Comparison of ENCODE assay signal across 39 mouse cellular contexts in genomic region chr14:51960316-51960715, GRCm38 (mm10). TPM values are rescaled to one million over a fixed set of nuclear protein-coding genes. Genes with fewer than 3 reads are reported as not detected.
DNase-seq lines count a peak whose midpoint lies in the region; ATAC-seq and TF ChIP-seq lines count a peak whose summit lies in the region.
"Had no signal": no experiment of that assay in that cellular context is flagged by ENCODE, and none has a peak within 500 bp of the region (broad histone marks: within the 10 kb centered on the region; RNA-seq: fewer than 3 reads in every experiment).

No protein-coding gene starts in this region.

- H3K36me3 ChIP-seq in MEL (ENCODE audit: control insufficient read depth in 1 of 2, insufficient read depth in 2 of 2, low read length in 2 of 2) = no peaks in the 10 kb centered on the region
- no peaks in the 10 kb centered on the region for H3K36me3 ChIP-seq in stomach, postnatal 0 days (ENCODE audit: control insufficient read depth, insufficient read depth, low read length)
- H3K36me3 ChIP-seq: embryonic facial prominence, embryonic 10.5 days; embryonic facial prominence, embryonic 15.5 days; heart, embryonic 13.5 days; hindbrain, embryonic 10.5 days; neural tube, embryonic 15.5 days; stomach, embryonic 15.5 days had no signal

- peak; percentile 65; the same call in 1 of the 2 replicates for ATAC-seq in stomach, postnatal 0 days (ENCODE audit: low FRiP score, low TSS enrichment)
- ATAC-seq: forebrain, embryonic 14.5 days; hindbrain, embryonic 16.5 days had no signal

- H3K27me3 ChIP-seq in MEL (ENCODE audit: control insufficient read depth in 1 of 2, insufficient read depth in 2 of 2, low read length in 2 of 2) = peaks cover 0 to 3% of the 10 kb centered on the region in 2 experiments; a peak in 2 of 4 replicates
- no peaks in the 10 kb centered on the region for H3K27me3 ChIP-seq in stomach, postnatal 0 days (ENCODE audit: control insufficient read depth, insufficient read depth, low read length)
- H3K27me3 ChIP-seq: embryonic facial prominence, embryonic 15.5 days; heart, embryonic 13.5 days; neural tube, embryonic 15.5 days; stomach, embryonic 15.5 days had no signal

- no peaks in the 10 kb centered on the region for H3K9me3 ChIP-seq in MEL (replicated peaks; ENCODE audit: insufficient read depth, low read length)
- no peaks in the 10 kb centered on the region for H3K9me3 ChIP-seq in stomach, postnatal 0 days (ENCODE audit: control insufficient read depth, low read length)
- H3K9me3 ChIP-seq: embryonic facial prominence, embryonic 10.5 days; embryonic facial prominence, embryonic 15.5 days; neural tube, embryonic 15.5 days; stomach, embryonic 15.5 days had no signal

- H3K27ac ChIP-seq in MEL (ENCODE audit: control insufficient read depth, low read depth, low read length) = no peak overlapping the region
- peak overlapping the region; percentile 89 for H3K27ac ChIP-seq in embryonic fibroblast, embryonic 13.5 days (ENCODE audit: insufficient read depth, low read length)
- H3K27ac ChIP-seq in stomach, postnatal 0 days (replicated peaks) = no peak overlapping the region
- H3K27ac ChIP-seq: embryonic facial prominence, embryonic 10.5 days; embryonic facial prominence, embryonic 15.5 days; heart, embryonic 13.5 days; hindbrain, embryonic 10.5 days; liver, embryonic 14.5 days; neural tube, embryonic 15.5 days; stomach, embryonic 15.5 days had no signal

- H3K4me3 ChIP-seq in MEL (ENCODE audit: control insufficient read depth in 1 of 2, insufficient read depth in 1 of 2, low read depth in 2 of 2, low read length in 2 of 2) = no peak overlapping the region
- H3K4me3 ChIP-seq in embryonic fibroblast, embryonic 13.5 days (ENCODE audit: insufficient read depth, low read length) = no peak overlapping the region
- H3K4me3 ChIP-seq in stomach, postnatal 0 days (ENCODE audit: low read depth, low read length) = no peak overlapping the region
- H3K4me3 ChIP-seq: embryonic facial prominence, embryonic 10.5 days; embryonic facial prominence, embryonic 15.5 days; heart, embryonic 13.5 days; hindbrain, embryonic 10.5 days; neural tube, embryonic 15.5 days; stomach, embryonic 15.5 days had no signal

- TF ChIP-seq RAD21 in MEL (IDR thresholded peaks at IDR 0.05; ENCODE audit: low read depth, low read length) = no peak

- no peak for TF ChIP-seq CTCF in MEL (IDR thresholded peaks at IDR 0.05 in 2 of 3, conservative IDR thresholded peaks at IDR 0.05 in 1 of 3; ENCODE audit: control insufficient read depth in 1 of 3, insufficient read depth in 1 of 3, low read depth in 2 of 3, low read length in 3 of 3, poor library complexity in 1 of 3, severe bottlenecking in 1 of 3)
- no peak for TF ChIP-seq CTCF in embryonic fibroblast, embryonic 13.5 days (IDR thresholded peaks at IDR 0.05; ENCODE audit: borderline replicate concordance, insufficient read depth, low read length)
- no peak for TF ChIP-seq CTCF in stomach, postnatal 0 days (IDR thresholded peaks at IDR 0.05; ENCODE audit: low read depth)

- no peak overlapping the region for H3K4me2 ChIP-seq in stomach, postnatal 0 days (replicated peaks; ENCODE audit: low read depth)
- H3K4me2 ChIP-seq: embryonic facial prominence, embryonic 15.5 days; heart, embryonic 13.5 days; neural tube, embryonic 15.5 days; stomach, embryonic 15.5 days had no signal

- H3K9ac ChIP-seq in MEL (ENCODE audit: control insufficient read depth, low read depth, low read length, poor library complexity, severe bottlenecking) = no peak overlapping the region
- no peak overlapping the region for H3K9ac ChIP-seq in stomach, postnatal 0 days (ENCODE audit: low read length)
- H3K9ac ChIP-seq: embryonic facial prominence, embryonic 15.5 days; heart, embryonic 13.5 days; liver, embryonic 14.5 days; neural tube, embryonic 15.5 days; stomach, embryonic 15.5 days had no signal

- TF ChIP-seq EP300 in MEL (IDR thresholded peaks at IDR 0.05; ENCODE audit: low read depth in 1 of 2, low read length in 2 of 2) = no peak
- TF ChIP-seq EP300 in stomach, postnatal 0 days (optimal IDR thresholded peaks at IDR 0.05) = no peak

- H3K79me2 ChIP-seq in MEL (ENCODE audit: control insufficient read depth, insufficient read depth, low read length, poor library complexity) = no peaks in the 10 kb centered on the region

- no peaks in the 10 kb centered on the region for H3K4me1 ChIP-seq in MEL (ENCODE audit: control insufficient read depth in 1 of 2, insufficient read depth in 2 of 2, low read length in 2 of 2)
- H3K4me1 ChIP-seq in embryonic fibroblast, embryonic 13.5 days (ENCODE audit: control insufficient read depth, insufficient read depth, low read length) = peaks cover 7% of the 10 kb centered on the region
- H3K4me1 ChIP-seq in stomach, postnatal 0 days (replicated peaks; ENCODE audit: control insufficient read depth, insufficient read depth) = no peaks in the 10 kb centered on the region
- H3K4me1 ChIP-seq: embryonic facial prominence, embryonic 10.5 days; embryonic facial prominence, embryonic 15.5 days; hindbrain, embryonic 10.5 days; neural tube, embryonic 15.5 days; stomach, embryonic 15.5 days had no signal

- DNase-seq in 416B (ENCODE audit: low read depth) (peak; percentile 16), MEL (ENCODE audit: low read depth, low spot score) (peak; percentile 1)
- peak; percentile 24 for DNase-seq in stomach, postnatal 0 days (ENCODE audit: low spot score)
- no peak for DNase-seq in lung, postnatal 10 days
- no peak for DNase-seq in gastrocnemius, adult 18-20 months (ENCODE audit: low spot score)
- DNase-seq: adrenal gland, postnatal 14 days; cerebellum, adult 18-20 months; cerebellum, postnatal 14 days; gastrocnemius, postnatal 25 days; heart, postnatal 14 days; kidney, adult 9 months; kidney, postnatal 10 days; layer of hippocampus, postnatal 36 days; liver; lung, adult 2 months; lung, postnatal 14 days; midbrain, embryonic 14.5 days; retina, postnatal 1 day; right cerebral cortex, postnatal 14 days; thymus, adult 2 months; thymus, postnatal 36 days had no signal

- TF ChIP-seq POLR2A in MEL (IDR thresholded peaks at IDR 0.05; ENCODE audit: control insufficient read depth in 1 of 2, insufficient read depth in 1 of 2, low read depth in 1 of 2, low read length in 2 of 2, poor library complexity in 1 of 2) = no peak
- TF ChIP-seq POLR2A in embryonic fibroblast, embryonic 13.5 days (IDR thresholded peaks at IDR 0.05; ENCODE audit: low read depth, low read length) = no peak

- WGBS in stomach, postnatal 0 days = 78% methylated on average over 2 of the region's 2 CpGs

TF ChIP-seq in MEL, 35 proteins besides CTCF, POLR2A, EP300 and RAD21:
- TF ChIP-seq NRF1 (IDR thresholded peaks at IDR 0.05; ENCODE audit: insufficient read depth, low read depth, low read length, poor library complexity, severe bottlenecking) (no peak), TBP (IDR thresholded peaks at IDR 0.05; ENCODE audit: low read depth, low read length) (no peak), BHLHE40 (IDR thresholded peaks at IDR 0.05; ENCODE audit: borderline replicate concordance, low read depth, low read length) (no peak)

RNA-seq across cellular contexts. Expression of gene Arhgef40, which starts 24.2 kb away (rescaled TPM):
- 6.4 and 9.9 TPM in 2 replicates for total RNA-seq in MEL (2012; rRNA removed)
- polyA plus RNA-seq in MEL (2012; ENCODE audit: insufficient read depth in 1 of 2, insufficient read length in 2 of 2, low read depth in 1 of 2, low replicate concordance in 2 of 2, missing spikeins in 1 of 2) = 100 to 1,000 TPM in 1 of 2 experiments, 10 to 100 TPM in 1; 37.5 to 150 TPM
- 109 and 119 TPM in 2 replicates for polyA plus RNA-seq in embryonic fibroblast, embryonic 13.5 days (2011; ENCODE audit: insufficient read length, low read depth, missing spikeins)
- 32.9 and 36.4 TPM in 2 replicates for polyA plus RNA-seq in stomach, postnatal 0 days (2015; fragmentation: Nextera tagmentation; extraction: Ambion mirVana)
- 10 to 100 TPM in 1 of 2 experiments, 1 to 10 TPM in 1; 7.8 to 13.7 TPM for total RNA-seq in gastrocnemius, adult 18-20 months (2021)

RNA-seq across cellular contexts. Expression of gene Rnase13, which starts 37.7 kb away (rescaled TPM):
- total RNA-seq in MEL (2012; rRNA removed) = not detected in 2 replicates
- polyA plus RNA-seq in MEL (2012; ENCODE audit: insufficient read depth in 1 of 2, insufficient read length in 2 of 2, low read depth in 1 of 2, low replicate concordance in 2 of 2, missing spikeins in 1 of 2) = not detected
- not detected in 2 replicates for polyA plus RNA-seq in embryonic fibroblast, embryonic 13.5 days (2011; ENCODE audit: insufficient read length, low read depth, missing spikeins)
- 0.07 TPM in 1 of 2 replicates, not detected in the other for polyA plus RNA-seq in stomach, postnatal 0 days (2015; fragmentation: Nextera tagmentation; extraction: Ambion mirVana)
- not detected for total RNA-seq in gastrocnemius, adult 18-20 months (2021)
- total RNA-seq: adrenal gland, postnatal 14 days; gastrocnemius, postnatal 25 days; heart, adult 8-10 months; heart, postnatal 14 days; layer of hippocampus, postnatal 36 days; left cerebral cortex, postnatal 10 days; monocyte, adult 5-6 weeks had no signal
- polyA plus RNA-seq: embryonic facial prominence, embryonic 10.5 days; embryonic facial prominence, embryonic 15.5 days; forebrain, embryonic 14.5 days; heart, embryonic 13.5 days; hindbrain, embryonic 10.5 days; hindbrain, embryonic 16.5 days; intestine, embryonic 14.5 days; large intestine, adult 2 months; limb, embryonic 11.5 days; liver, embryonic 14.5 days; lung, adult 2 months; midbrain, embryonic 14.5 days; neural tube, embryonic 15.5 days; small intestine, adult 2 months; stomach, embryonic 15.5 days; thymus, adult 2 months had no signal

RNA-seq across cellular contexts. Expression of gene Tppp2, which starts 42.1 kb away (rescaled TPM):
- total RNA-seq in MEL (2012; rRNA removed) = not detected in 2 replicates
- not detected for polyA plus RNA-seq in MEL (2012; ENCODE audit: insufficient read depth in 1 of 2, insufficient read length in 2 of 2, low read depth in 1 of 2, low replicate concordance in 2 of 2, missing spikeins in 1 of 2)
- polyA plus RNA-seq in embryonic fibroblast, embryonic 13.5 days (2011; ENCODE audit: insufficient read length, low read depth, missing spikeins) = not detected in 2 replicates
- not detected in 2 replicates for polyA plus RNA-seq in stomach, postnatal 0 days (2015; fragmentation: Nextera tagmentation; extraction: Ambion mirVana)
- total RNA-seq in gastrocnemius, adult 18-20 months (2021) = 1 to 10 TPM; 2.2 to 2.7 TPM
- total RNA-seq: adrenal gland, postnatal 14 days; heart, adult 8-10 months; heart, postnatal 14 days; layer of hippocampus, postnatal 36 days; left cerebral cortex, postnatal 10 days; monocyte, adult 5-6 weeks had no signal
- polyA plus RNA-seq: cortical plate, adult 2 months; embryonic facial prominence, embryonic 10.5 days; embryonic facial prominence, embryonic 15.5 days; forebrain, embryonic 14.5 days; heart, embryonic 13.5 days; hindbrain, embryonic 10.5 days; hindbrain, embryonic 16.5 days; large intestine, adult 2 months; limb, embryonic 11.5 days; liver, embryonic 14.5 days; lung, adult 2 months; midbrain, embryonic 14.5 days; neural tube, embryonic 15.5 days; small intestine, adult 2 months; stomach, embryonic 15.5 days; thymus, adult 2 months had no signal

RNA-seq across cellular contexts. Expression of gene Ndrg2, which starts 46.4 kb away (rescaled TPM):
- total RNA-seq in MEL (2012; rRNA removed) = 11.2 and 17.0 TPM in 2 replicates
- 10 to 100 TPM in 1 of 2 experiments, not detected in 1; 48.6 TPM for polyA plus RNA-seq in MEL (2012; ENCODE audit: insufficient read depth in 1 of 2, insufficient read length in 2 of 2, low read depth in 1 of 2, low replicate concordance in 2 of 2, missing spikeins in 1 of 2)
- 7.2 and 17.2 TPM in 2 replicates for polyA plus RNA-seq in embryonic fibroblast, embryonic 13.5 days (2011; ENCODE audit: insufficient read length, low read depth, missing spikeins)
- polyA plus RNA-seq in stomach, postnatal 0 days (2015; fragmentation: Nextera tagmentation; extraction: Ambion mirVana) = 71.6 and 79.4 TPM in 2 replicates
- total RNA-seq in gastrocnemius, adult 18-20 months (2021) = 1,000 to 10,000 TPM; 1,941 to 1,973 TPM

RNA-seq across cellular contexts. Expression of gene Tmem253, which starts 55.1 kb away (rescaled TPM):
- 0.39 and 0.46 TPM in 2 replicates for total RNA-seq in MEL (2012; rRNA removed)
- 1 to 10 TPM in 1 of 2 experiments, not detected in 1; 3.6 TPM for polyA plus RNA-seq in MEL (2012; ENCODE audit: insufficient read depth in 1 of 2, insufficient read length in 2 of 2, low read depth in 1 of 2, low replicate concordance in 2 of 2, missing spikeins in 1 of 2)
- polyA plus RNA-seq in embryonic fibroblast, embryonic 13.5 days (2011; ENCODE audit: insufficient read length, low read depth, missing spikeins) = 0.95 TPM in 1 of 2 replicates, not detected in the other
- 4.6 and 4.9 TPM in 2 replicates for polyA plus RNA-seq in stomach, postnatal 0 days (2015; fragmentation: Nextera tagmentation; extraction: Ambion mirVana)
- total RNA-seq in gastrocnemius, adult 18-20 months (2021) = 1 to 10 TPM in 1 of 2 experiments, under 1 TPM in 1; 0.84 to 1.2 TPM
- total RNA-seq: left cerebral cortex, postnatal 10 days; monocyte, adult 5-6 weeks had no signal

Comparison
In these comparisons a context has a peak if more than half of its experiments do, and no peak if none do; other contexts are left out.
1. DNase-seq: peak in 416B (single experiment), MEL (single experiment) and stomach, postnatal 0 days (single experiment); none in lung, postnatal 10 days (single experiment) and gastrocnemius, adult 18-20 months (single experiment).